Mouse (Mus musculus) hindbrain, embryonic 11.5 days (tissue): ENCODE results near the gene Bbs1. TPM values are rescaled to one million over a fixed set of nuclear protein-coding genes. Genes with fewer than 3 reads are reported as not detected.

Experiments
- polyA plus RNA-seq: library from polyadenylated mRNA; unstranded; fragments of >200 nt; fragmentation: Nextera tagmentation; extraction: Ambion mirVana; gene quantifications from 2 replicates; pipeline ENCODE4 v1.2.1, GENCODE M21; 2014

The Bbs1 gene
- polyA plus RNA-seq, 1 experiment from 2014 or later = 11.6 TPM

Other genes with a start within 250 kb of the Bbs1 start
- 2.7 and 4.9 TPM in 2 replicates for gene Gm960, start 208.0 kb downstream of the Bbs1 start, polyA plus RNA-seq
- 17.4 and 18.7 TPM in 2 replicates for gene Sptbn2, start 195.5 kb downstream of the Bbs1 start, polyA plus RNA-seq
- gene Rbm4b, start 150.1 kb downstream of the Bbs1 start, polyA plus RNA-seq = 146 and 154 TPM in 2 replicates
- gene Rbm4, start 112.7 kb downstream of the Bbs1 start, polyA plus RNA-seq = 107 and 117 TPM in 2 replicates
- gene Gm21992, start 95.0 kb downstream of the Bbs1 start, polyA plus RNA-seq = 22.4 and 37.1 TPM in 2 replicates
- 92.9 and 98.4 TPM in 2 replicates for gene Rbm14, start 95.0 kb downstream of the Bbs1 start, polyA plus RNA-seq
- 39.1 and 43.7 TPM in 2 replicates for gene Ccs, start 67.3 kb downstream of the Bbs1 start, polyA plus RNA-seq
- 0.33 and 0.34 TPM in 2 replicates for gene Ccdc87, start 67.3 kb downstream of the Bbs1 start, polyA plus RNA-seq
- gene Ctsf, start 51.5 kb downstream of the Bbs1 start, polyA plus RNA-seq = 38.5 and 40.9 TPM in 2 replicates
- gene Actn3, start 28.7 kb downstream of the Bbs1 start, polyA plus RNA-seq = 1.4 and 3.2 TPM in 2 replicates
- 14.1 and 16.3 TPM in 2 replicates for gene Zdhhc24, start 28.0 kb downstream of the Bbs1 start, polyA plus RNA-seq
- 125 and 155 TPM in 2 replicates for gene Dpp3, start 21.7 kb upstream of the Bbs1 start, polyA plus RNA-seq
- 1.7 and 3.0 TPM in 2 replicates for gene Peli3, start 36.5 kb upstream of the Bbs1 start, polyA plus RNA-seq
- 153 and 158 TPM in 2 replicates for gene Mrpl11, start 55.5 kb upstream of the Bbs1 start, polyA plus RNA-seq
- 0.06 and 0.07 TPM in 2 replicates for gene Npas4, start 83.7 kb upstream of the Bbs1 start, polyA plus RNA-seq
- gene Slc29a2, start 117.2 kb upstream of the Bbs1 start, polyA plus RNA-seq = 3.8 and 4.1 TPM in 2 replicates
- gene B4gat1, start 132.2 kb upstream of the Bbs1 start, polyA plus RNA-seq = 35.4 and 45.2 TPM in 2 replicates
- gene AC124502.3, start 132.3 kb upstream of the Bbs1 start, polyA plus RNA-seq = 0.73 and 2.3 TPM in 2 replicates
- 62.0 and 66.1 TPM in 2 replicates for gene Brms1, start 134.7 kb upstream of the Bbs1 start, polyA plus RNA-seq
- gene Rin1, start 143.9 kb upstream of the Bbs1 start, polyA plus RNA-seq = 0.80 and 1.7 TPM in 2 replicates
- gene Cd248, start 161.4 kb upstream of the Bbs1 start, polyA plus RNA-seq = 26.8 and 27.9 TPM in 2 replicates
- gene Tmem151a, start 178.9 kb upstream of the Bbs1 start, polyA plus RNA-seq = 1.6 and 1.8 TPM in 2 replicates
- gene Yif1a, start 181.9 kb upstream of the Bbs1 start, polyA plus RNA-seq = 75.6 and 81.3 TPM in 2 replicates
- 126 and 128 TPM in 2 replicates for gene Cnih2, start 191.9 kb upstream of the Bbs1 start, polyA plus RNA-seq
- 217 and 230 TPM in 2 replicates for gene Rab1b, start 200.4 kb upstream of the Bbs1 start, polyA plus RNA-seq
- 34.6 and 36.5 TPM in 2 replicates for gene Klc2, start 211.9 kb upstream of the Bbs1 start, polyA plus RNA-seq